Mouse (Mus musculus): ENCODE data around the gene Sec62. TPM values are rescaled to one million over a fixed set of nuclear protein-coding genes. Genes with fewer than 3 reads are reported as not detected.

The Sec62 gene
- polyA plus RNA-seq, 1 experiment from 2014 or later, result 75.0 TPM

DNA sequence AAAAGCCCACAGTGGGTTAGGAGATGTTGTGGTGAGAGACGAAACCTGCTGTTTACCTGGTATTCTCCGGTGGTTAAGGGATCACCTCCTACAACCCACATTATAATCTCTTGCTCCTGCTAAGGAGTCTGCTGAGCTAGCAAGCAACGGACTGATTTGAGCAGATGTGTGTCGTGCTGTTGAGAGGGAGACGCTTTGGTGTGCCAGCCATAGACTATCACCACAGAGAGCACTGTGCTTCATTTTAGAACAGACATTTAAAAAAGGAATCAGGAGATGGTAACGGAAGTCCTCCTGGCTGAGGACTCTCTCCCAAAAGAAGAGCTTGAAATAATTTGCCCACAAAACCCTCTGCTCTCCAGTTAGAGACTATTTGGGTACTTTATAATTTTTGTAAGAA, 25.4 kb upstream of the Sec62 start:
- no peak overlapping the region for H3K9ac ChIP-seq (ENCODE audit: low read depth, low read length)
- 84% methylated on average over 6 of the region's 6 CpGs for WGBS (ENCODE audit: insufficient replicate concordance)
- no peak overlapping the region for H3K4me2 ChIP-seq
- no peaks in the 10 kb centered on the region for H3K36me3 ChIP-seq (ENCODE audit: control insufficient read depth, insufficient read depth, low read length)
- H3K4me1 ChIP-seq (ENCODE audit: control insufficient read depth, insufficient read depth, low read length), result peaks cover 6% of the 10 kb centered on the region; the same call in 1 of the 2 replicates
- no peak for ATAC-seq (replicated peaks; ENCODE audit: insufficient number of reproducible peaks, low FRiP score, low TSS enrichment)
- H3K4me3 ChIP-seq (ENCODE audit: low read depth, low read length), result no peak overlapping the region
- no peaks in the 10 kb centered on the region for H3K9me3 ChIP-seq (replicated peaks; ENCODE audit: control insufficient read depth, low read length)
- H3K27me3 ChIP-seq (ENCODE audit: control insufficient read depth, insufficient read depth, low read length), result no peaks in the 10 kb centered on the region
- no peak overlapping the region for H3K27ac ChIP-seq (ENCODE audit: low read depth, low read length)

DNA sequence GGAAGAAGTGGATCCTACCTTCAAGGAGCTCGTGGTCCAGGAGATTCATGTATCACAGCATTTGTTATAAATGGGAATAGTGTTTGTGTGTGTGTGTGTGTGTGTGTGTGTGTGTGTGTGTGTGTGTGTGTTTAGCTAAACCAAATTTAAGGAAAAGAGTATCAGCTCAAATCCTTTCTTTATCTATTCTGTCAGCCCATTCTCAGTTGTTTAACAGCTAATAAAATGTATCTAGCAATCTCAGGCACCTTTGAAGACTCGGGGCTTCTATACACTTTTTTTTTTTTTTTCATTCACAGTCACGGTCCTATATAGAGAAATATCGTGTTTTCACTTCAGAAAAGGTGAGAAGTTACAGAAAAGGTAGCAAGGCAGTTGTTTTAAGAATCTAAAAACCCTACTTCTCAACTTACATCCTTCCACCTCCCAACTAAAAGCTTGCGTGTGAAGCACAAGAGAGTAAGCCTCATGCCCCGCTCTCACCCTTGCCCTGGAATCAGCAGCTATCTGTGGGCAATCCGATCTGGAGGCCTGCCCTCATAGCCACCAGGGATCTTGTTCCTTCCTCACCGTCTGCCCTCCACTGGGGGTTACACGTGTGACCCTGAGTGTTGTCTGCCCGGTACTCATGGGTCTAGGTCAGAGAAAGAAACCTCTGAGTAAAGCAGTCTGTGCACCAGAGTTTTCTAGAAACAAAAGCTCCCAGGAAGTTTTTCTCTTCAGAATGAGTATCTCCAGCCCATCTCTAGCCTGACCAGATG, 22.7 kb upstream of the Sec62 start:
- H3K9me3 ChIP-seq (replicated peaks; ENCODE audit: control insufficient read depth, low read length), result no peaks in the 10 kb centered on the region
- H3K4me1 ChIP-seq (ENCODE audit: control insufficient read depth, insufficient read depth, low read length), result 0 out of 2 replicates have a peak, but pooled peaks cover 6% of the 10 kb centered on the region
- no peak overlapping the region for H3K27ac ChIP-seq (ENCODE audit: low read depth, low read length)
- ATAC-seq (replicated peaks; ENCODE audit: insufficient number of reproducible peaks, low FRiP score, low TSS enrichment), result no peak
- H3K4me2 ChIP-seq, result no peak overlapping the region
- 58% methylated on average over 10 of the region's 10 CpGs for WGBS (ENCODE audit: insufficient replicate concordance)
- H3K36me3 ChIP-seq (ENCODE audit: control insufficient read depth, insufficient read depth, low read length), result no peaks in the 10 kb centered on the region
- no peak overlapping the region for H3K9ac ChIP-seq (ENCODE audit: low read depth, low read length)
- no peak overlapping the region for H3K4me3 ChIP-seq (ENCODE audit: low read depth, low read length)
- no peaks in the 10 kb centered on the region for H3K27me3 ChIP-seq (ENCODE audit: control insufficient read depth, insufficient read depth, low read length)

DNA sequence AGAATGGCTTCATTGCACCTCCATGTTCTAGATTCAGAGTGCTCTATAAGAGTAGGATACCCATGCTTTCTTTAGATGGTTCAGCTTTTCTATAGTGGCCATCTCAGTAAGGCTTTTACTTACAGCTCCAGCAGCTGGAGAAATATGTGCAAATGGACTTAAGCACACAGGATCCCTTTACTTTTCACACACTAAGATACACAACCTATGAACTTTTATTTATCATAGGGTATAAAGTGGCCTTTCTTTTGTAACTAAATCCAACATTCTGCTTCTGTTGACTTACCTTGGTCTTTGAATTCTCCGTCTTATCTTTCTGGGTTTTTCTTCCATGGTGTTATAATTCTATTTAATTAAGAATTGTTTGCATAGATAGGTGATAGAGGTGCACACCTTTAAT, 21.1 kb upstream of the Sec62 start:
- no peak for ATAC-seq (replicated peaks; ENCODE audit: insufficient number of reproducible peaks, low FRiP score, low TSS enrichment)
- H3K27ac ChIP-seq (ENCODE audit: low read depth, low read length), result no peak overlapping the region
- no peaks in the 10 kb centered on the region for H3K27me3 ChIP-seq (ENCODE audit: control insufficient read depth, insufficient read depth, low read length)
- no peaks in the 10 kb centered on the region for H3K36me3 ChIP-seq (ENCODE audit: control insufficient read depth, insufficient read depth, low read length)
- no peak overlapping the region for H3K4me2 ChIP-seq
- no peaks in the 10 kb centered on the region for H3K4me1 ChIP-seq (ENCODE audit: control insufficient read depth, insufficient read depth, low read length)
- no peak overlapping the region for H3K4me3 ChIP-seq (ENCODE audit: low read depth, low read length)
- 87% methylated on average over 1 of the region's 1 CpGs for WGBS (ENCODE audit: insufficient replicate concordance)
- H3K9ac ChIP-seq (ENCODE audit: low read depth, low read length), result no peak overlapping the region
- H3K9me3 ChIP-seq (replicated peaks; ENCODE audit: control insufficient read depth, low read length), result no peaks in the 10 kb centered on the region

DNA sequence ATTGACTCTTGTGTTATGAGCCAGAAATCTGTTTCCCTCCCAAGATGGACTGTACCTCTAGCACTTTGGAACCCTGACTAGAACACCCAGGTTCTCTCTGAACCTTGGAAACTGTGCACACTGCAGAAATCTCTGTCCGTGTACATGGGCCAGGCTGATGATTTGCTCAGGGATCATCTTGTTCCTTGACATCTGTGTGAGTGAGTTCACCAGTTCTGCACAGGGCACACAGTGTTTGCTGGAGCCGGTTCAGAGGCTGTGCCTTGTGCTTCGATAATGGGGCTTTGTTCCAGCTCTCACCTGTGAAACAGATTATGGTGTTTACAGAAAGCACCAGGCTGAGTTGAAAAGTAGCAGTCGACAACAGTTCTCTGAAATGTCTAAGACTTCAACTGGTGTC, 20.0 kb upstream of the Sec62 start:
- no peak overlapping the region for H3K9ac ChIP-seq (ENCODE audit: low read depth, low read length)
- H3K4me2 ChIP-seq, result no peak overlapping the region
- H3K9me3 ChIP-seq (replicated peaks; ENCODE audit: control insufficient read depth, low read length), result no peaks in the 10 kb centered on the region
- 58% methylated on average over 4 of the region's 4 CpGs for WGBS (ENCODE audit: insufficient replicate concordance)
- no peaks in the 10 kb centered on the region for H3K4me1 ChIP-seq (ENCODE audit: control insufficient read depth, insufficient read depth, low read length)
- no peak for ATAC-seq (replicated peaks; ENCODE audit: insufficient number of reproducible peaks, low FRiP score, low TSS enrichment)
- no peak overlapping the region for H3K27ac ChIP-seq (ENCODE audit: low read depth, low read length)
- H3K4me3 ChIP-seq (ENCODE audit: low read depth, low read length), result no peak overlapping the region
- H3K27me3 ChIP-seq (ENCODE audit: control insufficient read depth, insufficient read depth, low read length), result no peaks in the 10 kb centered on the region
- no peaks in the 10 kb centered on the region for H3K36me3 ChIP-seq (ENCODE audit: control insufficient read depth, insufficient read depth, low read length)

DNA sequence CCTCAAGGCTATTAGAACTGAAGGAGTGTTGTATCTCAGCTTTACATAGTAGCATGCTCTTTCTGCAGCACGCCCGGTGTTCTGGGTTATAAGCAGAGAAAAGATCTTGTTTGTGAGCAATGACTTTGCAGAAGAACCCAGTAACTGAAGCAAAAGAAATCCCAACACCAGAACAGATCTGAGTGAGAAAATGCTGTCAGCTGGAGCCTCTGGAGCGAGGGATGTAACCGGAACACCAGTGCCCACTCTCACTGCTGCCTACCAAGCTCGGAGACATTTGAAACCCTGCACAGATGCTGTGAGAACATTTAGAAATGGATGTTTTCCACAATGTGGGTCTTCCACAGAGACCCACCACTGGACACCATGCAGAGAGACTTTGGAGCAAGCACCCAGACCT, 18.0 kb upstream of the Sec62 start:
- Histone ChIP-seq H3K36me3 (ENCODE audit: control insufficient read depth, insufficient read depth, low read length) (no peaks in the 10 kb centered on the region), H3K4me1 (ENCODE audit: control insufficient read depth, insufficient read depth, low read length) (no peaks in the 10 kb centered on the region), H3K27ac (ENCODE audit: low read depth, low read length) (no peak overlapping the region), H3K9me3 (replicated peaks; ENCODE audit: control insufficient read depth, low read length) (no peaks in the 10 kb centered on the region), H3K9ac (ENCODE audit: low read depth, low read length) (no peak overlapping the region), H3K27me3 (ENCODE audit: control insufficient read depth, insufficient read depth, low read length) (no peaks in the 10 kb centered on the region), H3K4me3 (ENCODE audit: low read depth, low read length) (no peak overlapping the region), H3K4me2 (no peak overlapping the region)
- WGBS (ENCODE audit: insufficient replicate concordance), result 89% methylated on average over 5 of the region's 5 CpGs
- ATAC-seq (replicated peaks; ENCODE audit: insufficient number of reproducible peaks, low FRiP score, low TSS enrichment), result no peak

DNA sequence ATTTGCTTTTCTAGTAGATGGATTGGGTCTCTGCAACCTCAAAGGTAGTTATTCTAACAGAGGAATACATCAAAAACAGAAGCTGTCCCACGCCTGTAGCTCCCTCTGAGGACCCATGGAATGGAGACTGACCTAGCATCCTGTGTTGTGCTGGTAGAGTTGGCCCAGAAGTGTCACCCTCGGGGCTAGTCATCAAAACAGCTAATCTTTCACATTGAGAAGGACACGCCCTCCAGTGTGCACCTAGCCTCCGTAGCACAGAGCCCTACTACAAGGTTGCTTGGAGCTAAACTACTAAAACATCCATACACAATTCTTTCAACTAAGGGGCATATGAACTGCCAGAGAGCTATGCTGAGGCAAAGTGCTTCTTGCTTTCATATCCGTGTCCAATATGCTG, 14.7 kb upstream of the Sec62 start:
- no peaks in the 10 kb centered on the region for H3K9me3 ChIP-seq (replicated peaks; ENCODE audit: control insufficient read depth, low read length)
- H3K4me3 ChIP-seq (ENCODE audit: low read depth, low read length), result no peak overlapping the region
- H3K27me3 ChIP-seq (ENCODE audit: control insufficient read depth, insufficient read depth, low read length), result no peaks in the 10 kb centered on the region
- 66% methylated on average over 5 of the region's 5 CpGs for WGBS (ENCODE audit: insufficient replicate concordance)
- H3K36me3 ChIP-seq (ENCODE audit: control insufficient read depth, insufficient read depth, low read length), result no peaks in the 10 kb centered on the region
- ATAC-seq (replicated peaks; ENCODE audit: insufficient number of reproducible peaks, low FRiP score, low TSS enrichment), result no peak
- no peaks in the 10 kb centered on the region for H3K4me1 ChIP-seq (ENCODE audit: control insufficient read depth, insufficient read depth, low read length)
- H3K9ac ChIP-seq (ENCODE audit: low read depth, low read length), result no peak overlapping the region
- no peak overlapping the region for H3K27ac ChIP-seq (ENCODE audit: low read depth, low read length)
- no peak overlapping the region for H3K4me2 ChIP-seq

DNA sequence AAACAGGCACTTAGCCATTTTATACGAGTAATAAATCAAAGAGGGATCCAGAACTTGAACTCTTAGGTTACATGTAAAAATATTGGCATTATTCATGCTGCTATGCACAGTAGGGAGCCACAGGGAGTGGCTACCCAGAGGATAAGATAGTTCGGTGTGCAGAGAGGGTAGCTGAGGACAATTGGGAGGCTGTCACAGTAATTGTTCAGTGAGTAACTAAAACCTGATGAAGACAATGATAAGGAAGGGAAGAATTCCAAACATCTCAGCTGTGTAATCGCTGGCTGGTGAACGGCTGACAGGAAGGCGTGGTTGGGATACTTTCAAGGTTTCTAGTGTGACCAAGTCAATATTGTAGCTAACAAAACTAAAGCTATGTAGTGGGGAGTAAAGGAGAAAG, 4.1 kb upstream of the Sec62 start:
- no peak overlapping the region for H3K4me2 ChIP-seq
- H3K4me3 ChIP-seq (ENCODE audit: low read depth, low read length), result no peak overlapping the region
- no peaks in the 10 kb centered on the region for H3K36me3 ChIP-seq (ENCODE audit: control insufficient read depth, insufficient read depth, low read length)
- 0 out of 2 replicates have a peak, but pooled peaks cover 2% of the 10 kb centered on the region for H3K4me1 ChIP-seq (ENCODE audit: control insufficient read depth, insufficient read depth, low read length)
- no peak overlapping the region for H3K27ac ChIP-seq (ENCODE audit: low read depth, low read length)
- H3K9ac ChIP-seq (ENCODE audit: low read depth, low read length), result no peak overlapping the region
- ATAC-seq (replicated peaks; ENCODE audit: insufficient number of reproducible peaks, low FRiP score, low TSS enrichment), result no peak
- H3K9me3 ChIP-seq (replicated peaks; ENCODE audit: control insufficient read depth, low read length), result no peaks in the 10 kb centered on the region
- no peaks in the 10 kb centered on the region for H3K27me3 ChIP-seq (ENCODE audit: control insufficient read depth, insufficient read depth, low read length)
- WGBS (ENCODE audit: insufficient replicate concordance), result 14% methylated on average over 5 of the region's 5 CpGs

DNA sequence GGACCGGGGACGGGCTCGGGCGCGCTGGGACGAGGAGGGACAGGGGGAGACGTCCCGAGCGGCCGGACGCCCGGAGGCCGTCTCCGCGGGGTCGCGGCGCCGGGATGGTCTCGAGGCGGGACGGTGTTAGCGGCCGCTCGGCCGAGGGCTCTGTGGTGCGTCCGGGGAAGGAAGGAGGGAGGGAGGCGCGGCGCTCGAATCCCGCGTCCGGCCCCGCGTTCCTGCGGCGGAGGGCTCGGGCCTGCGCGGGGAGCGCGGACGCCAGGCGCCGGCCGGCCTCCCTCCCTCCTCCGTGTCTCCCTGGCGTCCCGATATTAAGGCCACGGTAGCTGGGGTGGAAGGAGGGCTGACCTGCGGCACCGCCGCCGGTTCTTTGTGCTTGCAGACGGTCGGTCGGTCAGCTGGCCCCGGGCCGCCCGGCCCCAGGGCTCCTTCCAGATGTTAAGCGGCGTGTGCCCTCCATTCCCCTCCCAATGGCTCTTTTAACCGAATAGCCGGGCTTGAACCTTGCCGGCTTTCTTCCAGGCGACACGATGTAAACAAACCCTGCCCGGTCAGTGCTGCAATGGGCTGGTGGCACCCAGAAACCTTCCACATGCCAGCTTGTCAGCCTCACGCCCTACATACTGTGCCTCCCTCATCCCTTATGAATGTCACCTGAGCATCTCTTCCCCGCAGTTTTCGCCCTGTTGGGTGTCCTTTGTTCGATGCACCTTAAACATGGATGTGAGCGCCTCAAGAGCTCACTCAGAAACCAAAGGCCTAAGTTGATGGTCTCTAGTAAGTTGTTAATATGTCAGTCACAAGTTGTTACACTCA, 937 bp downstream of the Sec62 start:
- Histone ChIP-seq H3K4me2 (peak overlapping the region; percentile 81), H3K36me3 (ENCODE audit: control insufficient read depth, insufficient read depth, low read length) (no peaks in the 10 kb centered on the region), H3K4me1 (ENCODE audit: control insufficient read depth, insufficient read depth, low read length) (no peaks in the 10 kb centered on the region), H3K27me3 (ENCODE audit: control insufficient read depth, insufficient read depth, low read length) (no peaks in the 10 kb centered on the region), H3K9me3 (replicated peaks; ENCODE audit: control insufficient read depth, low read length) (no peaks in the 10 kb centered on the region), H3K4me3 (ENCODE audit: low read depth, low read length) (peak overlapping the region; percentile 96), H3K27ac (ENCODE audit: low read depth, low read length) (peak overlapping the region; percentile 88), H3K9ac (ENCODE audit: low read depth, low read length) (peak overlapping the region; percentile 97)
- ATAC-seq (replicated peaks; ENCODE audit: insufficient number of reproducible peaks, low FRiP score, low TSS enrichment), result peak; percentile 79
- WGBS (ENCODE audit: insufficient replicate concordance), result under 1% methylated on average over 65 of the region's 75 CpGs

Measured in heart, embryonic 11.5 days (tissue).